Mouse (Mus musculus) mouse embryonic stem cell (cell line): ENCODE results near the gene Syt12.

Experiments
- in situ Hi-C, 2 experiments: fragments of 300-500 bp; cut with MboI; formaldehyde crosslinking; loops; 1 replicate in 1 of 2; 3 replicates in 1 of 2; pipeline ENCODE4 v1.14.3; 2019 to 2020; ENCODE audit warnings: low sequenced_read_pairs in 2 of 2, low pct_unique_long_range_greater_than_20kb in 1 of 2, mixed read lengths in 1 of 2; ENCODE audit not compliant: unreplicated experiment in 1 of 2

The Syt12 gene

DNA sequence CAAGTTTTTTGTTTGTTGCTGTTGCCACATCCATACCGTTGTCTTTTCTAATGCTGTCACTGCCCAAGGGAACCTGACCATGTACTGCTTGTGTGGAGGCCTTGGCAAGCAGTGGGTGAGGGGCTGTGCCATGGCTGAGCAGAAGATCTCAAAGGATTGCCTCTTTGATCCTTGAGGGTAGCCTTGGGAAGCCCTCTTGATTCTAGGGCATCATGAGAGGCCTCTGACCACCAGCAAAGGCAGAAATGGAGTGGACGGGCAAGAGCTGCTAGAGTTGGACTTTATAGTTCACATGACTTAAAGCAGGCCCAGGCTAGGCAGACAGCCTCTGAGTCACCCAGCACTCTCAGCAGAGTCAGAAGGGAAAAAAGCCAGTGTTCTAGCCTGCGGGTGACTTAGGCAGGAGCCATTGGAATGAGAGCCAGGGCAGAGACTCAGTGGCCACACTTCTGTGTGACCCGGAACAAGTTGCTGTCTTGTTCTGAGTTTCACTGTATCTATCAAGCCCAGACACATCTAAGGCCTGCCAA lies 47.1 kb downstream of the Syt12 start:
- in situ Hi-C loops: no loop called here

DNA sequence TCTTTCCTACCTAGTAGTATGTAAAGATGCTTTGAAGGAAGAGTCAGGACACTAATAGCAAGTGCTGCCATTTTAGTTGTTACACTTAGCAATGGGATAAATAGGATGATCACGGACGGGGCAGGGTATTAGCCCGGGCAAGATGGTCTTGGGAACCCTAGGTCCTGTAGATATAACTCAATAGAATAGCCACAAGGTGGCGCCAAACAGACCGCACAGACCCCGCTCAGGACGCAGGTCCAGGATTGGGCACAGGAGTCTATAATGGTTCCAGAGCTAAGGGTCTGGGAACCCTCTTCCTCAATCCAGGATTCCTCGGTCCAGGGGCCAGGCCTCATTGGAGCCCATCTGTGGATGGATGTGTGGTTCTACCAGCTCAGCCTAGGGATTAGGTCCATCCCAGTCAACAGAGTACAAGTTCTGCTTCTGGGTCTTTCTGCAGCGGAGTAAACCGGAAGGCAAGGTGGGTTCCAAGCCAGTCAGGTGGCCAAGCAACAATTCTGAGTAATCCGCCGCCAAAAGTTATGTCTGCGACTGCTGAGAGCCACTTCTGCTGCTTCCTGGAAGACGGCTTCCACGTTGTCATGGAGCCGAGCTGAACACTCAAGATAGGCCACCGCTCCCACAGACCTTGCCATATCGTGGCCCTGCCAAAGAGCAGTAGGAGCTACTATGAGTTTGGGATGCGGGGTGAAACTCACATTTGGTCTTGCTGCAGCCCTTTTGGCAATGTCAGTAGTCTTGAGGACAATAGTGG lies 51.5 kb downstream of the Syt12 start:
- in situ Hi-C loops: no loop called here

GRCm38 (mm10) chr19:4423021-4423420 lies 54.2 kb downstream of the Syt12 start:
- in situ Hi-C loops: no loop called here

- in situ Hi-C loops: no loop called here
These were observed 54.7 kb downstream of the Syt12 start for GRCm38 (mm10) chr19:4422581-4422980.

GRCm38 (mm10) chr19:4420153-4420910 lies 56.9 kb downstream of the Syt12 start:
- in situ Hi-C loops: no loop called here

- in situ Hi-C loops: no loop called here
These were observed 57.5 kb downstream of the Syt12 start for GRCm38 (mm10) chr19:4419711-4420110.

DNA sequence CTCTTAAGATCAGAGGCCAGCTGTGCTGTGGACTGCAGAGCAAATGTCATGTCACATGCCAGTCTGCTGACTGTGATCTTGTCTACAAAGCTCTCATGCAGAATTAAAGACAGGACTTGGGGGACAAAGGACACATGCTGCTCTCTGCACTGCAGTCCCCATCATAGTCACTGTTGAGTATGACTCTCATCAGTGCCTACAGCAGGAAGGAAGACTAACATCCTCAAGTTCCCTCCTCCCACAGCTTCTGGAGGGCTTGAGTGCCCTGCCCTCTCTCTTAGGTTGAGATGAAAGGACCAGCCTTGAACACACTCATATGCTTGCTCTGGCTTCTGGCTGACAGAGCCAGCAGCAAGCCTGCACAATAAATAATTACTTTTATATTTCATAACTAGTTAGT lies 59.5 kb downstream of the Syt12 start:
- in situ Hi-C loops: no loop called here

- in situ Hi-C loops: no loop called here
These were observed 60.1 kb downstream of the Syt12 start for GRCm38 (mm10) chr19:4417183-4417582.

- in situ Hi-C loops: no loop called here
These were observed 62.6 kb downstream of the Syt12 start for GRCm38 (mm10) chr19:4414631-4415030.

DNA sequence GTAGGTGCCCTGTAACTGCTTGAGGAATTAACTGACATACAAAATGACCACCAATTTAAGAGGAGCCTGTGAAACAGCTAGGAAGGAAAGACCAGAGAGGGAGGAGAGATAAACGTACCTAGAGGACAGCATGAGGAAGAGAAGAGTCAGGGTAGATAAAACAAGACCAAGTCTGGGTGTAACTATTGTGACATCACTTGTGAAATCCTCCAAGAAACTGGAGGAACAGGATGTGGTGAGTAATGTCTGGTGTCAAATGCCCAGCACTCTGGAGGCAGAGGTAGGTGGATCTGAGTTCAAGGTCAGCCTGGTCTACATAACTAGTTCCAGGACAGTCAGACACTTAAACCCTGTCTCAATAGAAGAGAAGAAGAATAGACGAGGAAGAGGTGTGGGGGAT lies 68.2 kb downstream of the Syt12 start:
- in situ Hi-C loops: no loop called here

- in situ Hi-C loops: no loop called here
These were observed 72.4 kb downstream of the Syt12 start for GRCm38 (mm10) chr19:4404840-4405239.

GRCm38 (mm10) chr19:4398959-4399358 lies 78.3 kb downstream of the Syt12 start:
- in situ Hi-C loops: no loop called here

DNA sequence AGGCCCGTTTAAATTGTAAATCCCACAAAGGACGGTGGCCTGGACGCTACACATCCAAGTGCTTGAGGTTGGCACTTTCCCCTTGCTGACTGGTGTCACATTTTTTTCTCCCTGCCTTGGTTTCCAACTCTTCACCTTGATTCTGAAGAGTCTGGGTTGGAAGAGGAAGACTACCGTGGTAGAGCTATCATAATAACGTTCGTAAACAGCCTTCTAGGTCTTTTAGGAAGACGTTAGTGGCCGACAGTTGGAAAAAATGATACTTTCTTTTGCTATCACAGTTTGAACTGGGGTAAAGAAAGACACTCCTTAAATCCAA lies 78.7 kb downstream of the Syt12 start:
- in situ Hi-C loops: no loop called here

GRCm38 (mm10) chr19:4397798-4398629 lies 79.2 kb downstream of the Syt12 start, which contains the start of gene Kdm2a:
Gene Kdm2a, minus strand, starts transcription at chr19:4398285.
- in situ Hi-C loops: no loop called here

DNA sequence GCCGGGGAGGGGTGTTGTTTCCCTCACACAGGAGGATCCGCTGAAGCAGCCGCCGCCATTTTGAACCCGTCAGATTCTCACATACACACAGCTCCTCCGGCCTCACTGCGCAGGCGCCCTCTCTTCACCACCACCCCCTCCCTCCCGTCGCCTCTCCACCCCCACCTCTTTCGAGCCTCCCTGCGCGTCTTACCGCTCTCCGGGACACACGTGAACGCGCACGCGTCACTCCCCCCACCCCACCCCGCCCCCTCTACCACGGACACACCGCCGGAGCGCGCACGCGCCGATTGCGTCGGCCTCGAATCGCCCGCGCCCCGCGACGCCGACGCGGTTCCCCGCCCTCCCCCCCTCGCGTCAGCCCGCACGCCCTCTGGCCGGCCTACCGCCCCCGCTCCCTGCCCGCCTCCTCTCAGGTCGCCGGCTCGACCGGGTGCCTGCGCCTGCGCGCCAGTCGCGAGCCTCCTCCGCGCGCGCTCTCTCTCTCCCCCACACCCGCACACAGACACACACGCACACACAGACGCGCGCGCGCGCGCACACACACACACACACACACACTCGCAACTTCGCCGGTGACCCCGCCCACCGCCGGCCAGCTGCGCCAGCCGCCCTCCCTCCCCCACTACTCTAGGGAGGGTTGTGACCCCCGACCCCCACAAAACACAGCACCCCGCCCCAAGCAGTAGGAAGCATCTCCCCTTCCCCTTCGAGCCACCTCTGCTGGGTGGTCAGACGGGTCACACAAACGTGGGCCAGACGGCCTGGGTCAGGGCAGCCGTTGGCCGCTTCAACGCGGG lies 80.0 kb downstream of the Syt12 start:
- in situ Hi-C loops: no loop called here

DNA sequence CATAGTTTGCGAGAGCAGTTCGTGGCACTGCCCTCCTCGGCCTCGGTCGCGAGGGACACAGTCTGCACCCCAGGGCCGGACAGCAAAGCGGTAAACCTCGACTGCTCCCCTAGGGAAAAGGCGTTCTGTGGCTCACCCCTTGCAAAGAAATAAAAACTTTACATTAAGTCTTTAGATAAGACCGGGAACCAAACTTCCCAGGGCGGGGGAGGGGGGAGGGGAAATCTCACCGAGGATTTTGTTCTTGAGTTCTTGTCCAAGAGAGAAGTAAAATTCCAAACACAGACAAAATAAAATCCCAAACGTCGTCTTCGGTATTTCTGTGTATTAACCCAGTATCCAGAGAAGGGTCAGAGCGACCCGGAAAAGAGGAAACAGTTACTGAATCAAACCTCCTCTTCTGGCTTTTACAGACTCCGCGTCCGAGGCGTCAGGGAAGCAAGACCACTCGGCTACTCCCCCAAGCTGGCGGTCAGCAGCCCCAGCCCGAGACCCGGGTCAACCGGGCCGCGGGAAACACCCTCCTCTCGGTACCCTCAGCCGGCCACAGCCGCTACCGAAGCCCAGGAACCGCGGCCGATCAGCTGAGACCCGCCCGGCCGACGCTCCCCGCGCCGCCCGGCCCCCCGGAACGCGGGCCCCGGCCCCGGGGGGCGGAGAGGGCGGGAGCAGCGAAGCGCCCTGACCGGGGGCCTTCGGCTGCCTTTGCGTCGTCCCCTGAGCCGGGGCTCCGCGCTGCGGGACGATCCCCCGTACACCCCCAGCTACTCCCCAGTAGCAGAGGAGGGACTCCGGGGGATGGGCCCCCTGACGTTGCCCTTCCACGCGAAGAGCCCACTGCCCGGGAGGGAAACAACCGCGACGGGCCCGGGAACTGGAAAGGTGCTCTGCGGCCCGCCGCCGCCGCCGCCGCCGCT lies 80.9 kb downstream of the Syt12 start:
- in situ Hi-C loops: no loop called here
